Mouse (Mus musculus): ENCODE results near the gene Wnk4.

DNA sequence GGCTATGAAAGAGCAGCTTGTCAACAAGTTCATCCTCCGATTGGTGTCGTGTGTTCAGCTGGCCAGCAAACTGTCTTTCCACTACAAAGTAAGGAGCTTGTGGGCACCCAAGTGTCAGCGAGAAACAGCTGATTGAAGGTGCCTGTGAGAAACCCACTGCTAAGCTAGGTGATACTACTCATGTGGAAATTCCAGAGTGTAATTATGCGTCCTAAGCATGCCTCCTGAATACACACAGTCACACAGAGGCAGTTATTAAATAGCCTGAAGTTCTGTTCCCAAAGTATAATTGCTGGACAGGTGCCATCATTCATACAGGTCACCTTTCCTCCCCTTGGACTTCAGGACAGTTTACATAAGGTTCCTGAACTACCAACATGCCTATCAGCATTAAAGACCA lies 23.4 kb downstream of the Wnk4 start:
- no peak for TF ChIP-seq GATA1 (IDR thresholded peaks at IDR 0.05; ENCODE audit: borderline replicate concordance, low read length)
- TF ChIP-seq FLI1 (IDR thresholded peaks at IDR 0.05; ENCODE audit: low read length), result no peak
